Mouse (Mus musculus): ENCODE measurements around the gene Dnajb12.

DNA sequence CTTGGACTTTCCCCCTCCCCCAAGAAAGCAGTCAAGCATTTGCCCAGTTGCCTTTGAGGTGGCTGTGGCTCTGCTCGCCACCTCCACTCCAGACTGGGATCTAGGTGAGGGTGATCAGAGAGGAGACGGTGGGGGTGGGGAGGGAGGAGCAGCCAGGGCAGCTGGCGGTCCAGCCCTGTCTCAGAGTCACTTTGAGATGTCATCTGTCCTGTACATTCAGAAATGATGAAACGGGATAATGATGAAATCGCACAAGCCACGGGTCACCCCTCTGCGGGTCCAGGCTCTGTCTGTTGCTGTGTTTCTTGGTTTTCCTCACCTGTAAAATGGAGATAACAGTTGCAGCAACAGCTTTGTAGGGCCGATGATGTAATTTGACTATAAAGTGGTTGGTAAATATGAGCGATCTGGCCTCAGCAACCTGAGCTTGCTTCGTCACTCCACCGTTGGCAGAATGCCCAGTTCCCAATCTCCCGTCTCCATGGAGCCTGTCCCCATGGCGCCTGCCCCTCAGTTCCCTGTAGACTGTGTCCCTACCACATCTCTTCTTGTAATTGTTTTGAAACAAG, 64.1 kb downstream of the Dnajb12 start:
- TF ChIP-seq CTCF (conservative IDR thresholded peaks at IDR 0.05; ENCODE audit: low read length), result no peak
- no peak for TF ChIP-seq POU5F1 (IDR thresholded peaks at IDR 0.05; ENCODE audit: borderline replicate concordance, low read length)
- TF ChIP-seq NANOG (IDR thresholded peaks at IDR 0.05; ENCODE audit: borderline replicate concordance, low read length), result no peak
